Mouse (Mus musculus) urinary bladder, adult 18-20 months (tissue): ENCODE measurements around the gene Prl7a2.

Experiments used
- DNase-seq, 2 experiments: peaks; one replicate each; pipeline ENCODE4 v3.0.0; 2022; ENCODE audit warnings: low spot score in 2 of 2, mixed read lengths in 2 of 2

Prl7a2 gene

GRCm38 (mm10) chr13:27667936-27668335, at the start of gene Prl7a2:
Gene Prl7a2, minus strand, starts transcription at chr13:27668036.
- no peak for DNase-seq

GRCm38 (mm10) chr13:27716636-27717035, 48.8 kb upstream of the Prl7a2 start, which contains the start of gene Prl7d1:
Gene Prl7d1, minus strand, starts transcription at chr13:27716736.
- no peak for DNase-seq

- DNase-seq = no peak
These were observed 38.7 kb upstream of the Prl7a2 start for GRCm38 (mm10) chr13:27706521-27706920.

GRCm38 (mm10) chr13:27660747-27661146, 7.1 kb downstream of the Prl7a2 start:
- DNase-seq = no peak

GRCm38 (mm10) chr13:27642393-27642792, 25.4 kb downstream of the Prl7a2 start, which contains the start of gene Prl7a1:
Gene Prl7a1, minus strand, starts transcription at chr13:27642493.
- no peak for DNase-seq

GRCm38 (mm10) chr13:27610482-27610881, 57.4 kb downstream of the Prl7a2 start, which contains the start of gene Prl7b1:
Gene Prl7b1, minus strand, starts transcription at chr13:27610582.
- no peak for DNase-seq
